Mouse (Mus musculus): ENCODE measurements at regions not wholly inside any gene's neighbourhood (a gene's known extent, or its start where the extent isn't known, plus 50 kb on each side); places are given as distances from the start of the nearest gene placed in this dataset.

DNA sequence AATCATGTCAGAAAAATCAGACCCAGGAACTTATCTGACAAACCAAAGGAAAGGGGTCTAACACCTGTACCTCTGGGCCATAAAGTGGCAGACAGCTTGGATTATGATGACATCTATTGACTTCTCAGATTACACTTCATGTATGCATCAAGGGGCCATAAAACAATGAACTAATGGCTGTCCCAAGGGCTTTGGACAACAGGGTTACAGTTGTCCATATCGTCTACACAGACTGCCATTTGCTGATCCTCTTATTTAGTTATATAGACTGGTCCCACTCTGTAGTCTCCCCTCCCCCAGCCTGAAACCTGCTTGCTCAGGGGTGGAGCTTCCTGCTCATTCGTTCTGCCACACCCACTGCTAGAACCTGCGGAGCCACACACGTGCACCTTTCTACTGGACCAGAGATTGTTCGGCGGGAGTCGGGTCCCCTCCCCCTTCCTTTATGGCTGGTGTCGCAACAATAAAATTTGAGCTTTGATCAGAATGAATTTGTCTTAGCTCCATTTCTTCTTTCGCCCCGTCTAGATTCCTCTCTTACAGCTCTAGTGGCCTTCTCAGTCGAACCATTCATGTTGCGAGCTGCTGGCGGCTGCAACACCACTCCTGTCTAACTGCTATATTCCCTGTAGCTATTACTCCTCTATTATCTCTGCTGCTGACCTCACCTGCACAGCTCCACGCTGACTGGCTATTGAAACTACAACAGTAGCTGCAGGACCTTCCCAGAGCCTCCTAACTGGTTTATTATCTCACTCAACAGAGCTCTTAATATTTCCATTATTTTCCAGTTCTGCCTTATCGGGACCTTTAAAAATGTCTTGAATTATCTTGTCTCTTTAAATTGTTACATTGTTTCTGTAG, 248.9 kb upstream of the Fam174a start:
- ATAC-seq (ENCODE audit: low FRiP score) (no peak), DNase-seq (ENCODE audit: low spot score) (no peak)
- H3K27ac ChIP-seq = no peak overlapping the region
- no peak overlapping the region for H3K9ac ChIP-seq
- no peak overlapping the region for H3K4me3 ChIP-seq (replicated peaks; ENCODE audit: low read length)
- no peak overlapping the region for H3K4me2 ChIP-seq (replicated peaks)
- H3K9me3 ChIP-seq (ENCODE audit: control insufficient read depth, low read length) = no peaks in the 10 kb centered on the region
- no peaks in the 10 kb centered on the region for H3K36me3 ChIP-seq (replicated peaks; ENCODE audit: control insufficient read depth, insufficient read depth)
- WGBS = 85% methylated on average over 14 of the region's 15 CpGs
- H3K4me1 ChIP-seq (replicated peaks; ENCODE audit: control insufficient read depth, insufficient read depth, low read length) = no peaks in the 10 kb centered on the region
- H3K27me3 ChIP-seq (ENCODE audit: control insufficient read depth, insufficient read depth, low read length) = no peaks in the 10 kb centered on the region

DNA sequence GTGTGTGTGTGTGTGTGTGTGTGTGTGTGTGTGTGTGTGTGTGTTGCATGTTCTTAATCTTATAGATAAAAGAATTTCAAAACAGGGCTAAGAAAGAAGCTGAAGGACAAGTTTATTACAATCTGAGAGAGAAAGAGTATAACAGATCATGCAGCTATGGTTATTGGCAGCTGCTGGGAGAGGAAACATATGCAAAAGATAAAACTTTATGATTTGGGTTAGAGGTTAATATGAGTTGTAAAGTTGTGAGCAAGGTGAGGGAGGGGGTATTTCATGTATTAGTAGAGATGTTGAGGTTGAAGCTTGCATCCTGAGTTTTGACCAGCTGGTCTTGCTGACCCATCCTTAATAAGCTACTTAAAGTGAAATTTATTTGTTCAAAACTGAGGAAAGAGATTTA, 247.8 kb upstream of the Fam174a start:
- no peak overlapping the region for H3K9ac ChIP-seq

DNA sequence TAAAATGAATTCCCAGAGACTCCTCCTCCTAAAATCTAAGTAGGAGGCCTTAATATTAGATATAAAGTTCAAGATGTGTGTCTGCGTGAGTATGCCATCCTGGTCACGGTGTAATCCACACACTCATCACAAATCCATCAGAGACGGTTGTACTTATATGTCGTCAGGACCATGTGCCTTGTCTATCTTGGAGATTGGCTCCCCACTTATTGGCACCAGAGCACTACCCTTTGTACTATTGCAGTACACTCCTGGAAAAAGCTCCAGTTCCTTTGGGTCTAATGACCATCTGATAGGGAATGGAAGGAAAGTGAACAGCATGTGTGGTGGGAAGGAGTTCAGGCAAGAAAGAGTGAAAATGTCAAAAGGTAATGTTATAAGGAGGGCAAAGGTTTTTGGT, 247.4 kb upstream of the Fam174a start:
- H3K4me2 ChIP-seq (replicated peaks) = no peak overlapping the region
- no peaks in the 10 kb centered on the region for H3K9me3 ChIP-seq (ENCODE audit: control insufficient read depth, low read length)
- H3K36me3 ChIP-seq (replicated peaks; ENCODE audit: control insufficient read depth, insufficient read depth) = no peaks in the 10 kb centered on the region
- DNase-seq (ENCODE audit: low spot score) (no peak), ATAC-seq (ENCODE audit: low FRiP score) (no peak)
- no peak overlapping the region for H3K4me3 ChIP-seq (replicated peaks; ENCODE audit: low read length)
- H3K4me1 ChIP-seq (replicated peaks; ENCODE audit: control insufficient read depth, insufficient read depth, low read length) = no peaks in the 10 kb centered on the region
- no peak overlapping the region for H3K9ac ChIP-seq
- H3K27me3 ChIP-seq (ENCODE audit: control insufficient read depth, insufficient read depth, low read length) = no peaks in the 10 kb centered on the region
- no peak overlapping the region for H3K27ac ChIP-seq
- WGBS = 93% methylated on average over 4 of the region's 4 CpGs

More for the DNA sequence above, 247.8 kb upstream of the Fam174a start:
- Histone ChIP-seq H3K4me2 (replicated peaks) (no peak overlapping the region), H3K4me3 (replicated peaks; ENCODE audit: low read length) (no peak overlapping the region), H3K4me1 (replicated peaks; ENCODE audit: control insufficient read depth, insufficient read depth, low read length) (no peaks in the 10 kb centered on the region), H3K27me3 (ENCODE audit: control insufficient read depth, insufficient read depth, low read length) (no peaks in the 10 kb centered on the region), H3K27ac (no peak overlapping the region), H3K36me3 (replicated peaks; ENCODE audit: control insufficient read depth, insufficient read depth) (no peaks in the 10 kb centered on the region), H3K9me3 (ENCODE audit: control insufficient read depth, low read length) (no peaks in the 10 kb centered on the region)
- ATAC-seq (ENCODE audit: low FRiP score) = no peak
- no peak for DNase-seq (ENCODE audit: low spot score)

DNA sequence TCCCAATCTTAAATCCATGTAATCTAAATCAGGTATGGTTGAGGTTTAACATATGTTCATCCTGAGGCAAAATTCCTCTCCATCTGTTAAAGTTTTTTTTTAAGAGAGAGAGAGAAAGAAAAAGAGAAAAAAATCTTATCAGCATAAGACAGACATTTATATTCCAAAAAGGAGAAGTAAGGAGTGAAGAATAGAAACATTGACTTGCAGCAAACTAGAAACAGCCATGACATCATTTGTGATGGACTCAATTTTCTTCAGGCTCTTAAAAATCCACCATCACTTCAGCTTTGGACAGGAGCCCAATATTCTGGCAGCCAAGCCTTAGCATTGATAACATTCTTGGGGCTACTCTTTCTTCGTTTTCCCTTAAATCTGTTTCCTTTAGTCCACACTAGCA, 238.3 kb upstream of the Fam174a start:
- no peak for ATAC-seq (ENCODE audit: low FRiP score)
- no peaks in the 10 kb centered on the region for H3K27me3 ChIP-seq (ENCODE audit: control insufficient read depth, insufficient read depth, low read length)
- 64% methylated on average over 1 of the region's 1 CpGs for WGBS
- no peak overlapping the region for H3K4me2 ChIP-seq (replicated peaks)
- H3K36me3 ChIP-seq (replicated peaks; ENCODE audit: control insufficient read depth, insufficient read depth) = no peaks in the 10 kb centered on the region
- no peak overlapping the region for H3K27ac ChIP-seq
- DNase-seq (ENCODE audit: low spot score) = no peak
- no peak overlapping the region for H3K4me3 ChIP-seq (replicated peaks; ENCODE audit: low read length)
- H3K9ac ChIP-seq = no peak overlapping the region
- no peaks in the 10 kb centered on the region for H3K4me1 ChIP-seq (replicated peaks; ENCODE audit: control insufficient read depth, insufficient read depth, low read length)
- no peaks in the 10 kb centered on the region for H3K9me3 ChIP-seq (ENCODE audit: control insufficient read depth, low read length)

DNA sequence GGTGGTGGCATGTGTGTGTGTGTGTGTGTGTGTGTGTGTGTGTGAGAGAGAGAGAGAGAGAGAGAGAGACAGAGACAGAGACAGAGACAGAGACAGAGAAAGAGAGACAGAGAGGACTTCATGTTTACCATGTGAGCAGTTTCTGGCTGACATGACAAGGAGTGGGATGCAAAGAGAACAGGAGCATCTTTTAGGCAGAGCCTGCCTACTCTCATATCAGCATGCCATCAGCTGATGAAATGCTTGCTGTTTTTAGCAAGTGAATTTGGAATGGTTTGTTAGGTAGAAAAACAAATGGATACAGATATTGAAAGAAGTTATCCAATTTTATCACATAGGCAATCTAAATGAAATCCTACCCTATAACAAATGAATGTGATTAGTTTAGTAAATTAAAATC, 203.5 kb upstream of the Fam174a start:
- no peak overlapping the region for H3K4me3 ChIP-seq (replicated peaks; ENCODE audit: low read length)
- no peak overlapping the region for H3K27ac ChIP-seq
- ATAC-seq (ENCODE audit: low FRiP score) (no peak), DNase-seq (ENCODE audit: low spot score) (no peak)
- H3K4me1 ChIP-seq (replicated peaks; ENCODE audit: control insufficient read depth, insufficient read depth, low read length) = no peaks in the 10 kb centered on the region
- H3K27me3 ChIP-seq (ENCODE audit: control insufficient read depth, insufficient read depth, low read length) = no peaks in the 10 kb centered on the region
- H3K9me3 ChIP-seq (ENCODE audit: control insufficient read depth, low read length) = no peaks in the 10 kb centered on the region
- H3K9ac ChIP-seq = no peak overlapping the region
- no peak overlapping the region for H3K4me2 ChIP-seq (replicated peaks)
- H3K36me3 ChIP-seq (replicated peaks; ENCODE audit: control insufficient read depth, insufficient read depth) = no peaks in the 10 kb centered on the region

DNA sequence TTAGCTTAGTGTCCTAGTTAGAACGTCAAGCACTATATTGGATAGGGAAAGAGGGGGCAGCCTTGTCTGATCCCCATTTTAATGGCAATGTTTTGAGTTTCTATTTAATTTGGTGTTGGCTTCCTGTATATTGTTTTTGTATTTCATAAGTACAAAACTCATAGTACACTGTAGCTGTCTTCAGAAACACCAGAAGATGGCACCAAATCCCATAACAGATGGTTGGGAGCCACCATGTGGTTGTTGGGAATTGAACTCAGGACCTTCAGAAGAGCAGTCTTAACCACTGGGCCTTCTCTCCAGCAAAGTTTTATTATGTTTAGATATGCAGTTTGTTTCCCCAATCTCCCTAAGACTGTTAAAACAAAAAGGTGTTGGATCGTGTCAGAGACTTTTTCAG, 199.9 kb upstream of the Fam174a start:
- Histone ChIP-seq H3K4me2 (replicated peaks) (no peak overlapping the region), H3K9ac (no peak overlapping the region), H3K27me3 (ENCODE audit: control insufficient read depth, insufficient read depth, low read length) (no peaks in the 10 kb centered on the region), H3K4me1 (replicated peaks; ENCODE audit: control insufficient read depth, insufficient read depth, low read length) (no peaks in the 10 kb centered on the region), H3K9me3 (ENCODE audit: control insufficient read depth, low read length) (no peaks in the 10 kb centered on the region), H3K4me3 (replicated peaks; ENCODE audit: low read length) (no peak overlapping the region), H3K27ac (no peak overlapping the region), H3K36me3 (replicated peaks; ENCODE audit: control insufficient read depth, insufficient read depth) (no peaks in the 10 kb centered on the region)
- ATAC-seq (ENCODE audit: low FRiP score) = no peak
- no peak for DNase-seq (ENCODE audit: low spot score)
- WGBS = 94% methylated on average over 2 of the region's 2 CpGs

DNA sequence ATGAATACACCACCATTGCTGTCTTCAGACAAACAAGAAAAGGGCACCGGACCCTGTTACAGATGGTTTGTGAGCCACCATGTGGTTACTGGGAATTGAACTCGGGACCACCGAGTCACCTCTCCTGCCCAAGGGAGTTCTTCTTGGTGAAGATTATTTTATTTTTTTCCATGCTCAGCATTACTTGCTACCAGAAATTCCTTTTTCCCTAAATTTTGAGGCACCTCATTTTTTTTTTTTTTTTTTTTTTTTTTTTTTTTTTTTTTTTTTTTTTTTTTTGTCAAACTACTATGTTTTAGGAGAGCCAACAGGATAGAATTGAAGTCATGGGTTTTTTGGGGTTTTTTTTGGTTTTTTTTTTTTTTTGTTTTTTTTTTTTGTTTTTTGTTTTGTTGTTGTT, 165.9 kb upstream of the Fam174a start:
- Histone ChIP-seq H3K27me3 (ENCODE audit: control insufficient read depth, insufficient read depth, low read length) (no peaks in the 10 kb centered on the region), H3K4me1 (replicated peaks; ENCODE audit: control insufficient read depth, insufficient read depth, low read length) (no peaks in the 10 kb centered on the region), H3K4me3 (replicated peaks; ENCODE audit: low read length) (no peak overlapping the region), H3K27ac (no peak overlapping the region), H3K4me2 (replicated peaks) (no peak overlapping the region), H3K9ac (no peak overlapping the region), H3K9me3 (ENCODE audit: control insufficient read depth, low read length) (no peaks in the 10 kb centered on the region), H3K36me3 (replicated peaks; ENCODE audit: control insufficient read depth, insufficient read depth) (no peaks in the 10 kb centered on the region)
- no peak for DNase-seq (ENCODE audit: low spot score)
- WGBS = 100% methylated on average over 3 of the region's 3 CpGs
- no peak for ATAC-seq (ENCODE audit: low FRiP score)

DNA sequence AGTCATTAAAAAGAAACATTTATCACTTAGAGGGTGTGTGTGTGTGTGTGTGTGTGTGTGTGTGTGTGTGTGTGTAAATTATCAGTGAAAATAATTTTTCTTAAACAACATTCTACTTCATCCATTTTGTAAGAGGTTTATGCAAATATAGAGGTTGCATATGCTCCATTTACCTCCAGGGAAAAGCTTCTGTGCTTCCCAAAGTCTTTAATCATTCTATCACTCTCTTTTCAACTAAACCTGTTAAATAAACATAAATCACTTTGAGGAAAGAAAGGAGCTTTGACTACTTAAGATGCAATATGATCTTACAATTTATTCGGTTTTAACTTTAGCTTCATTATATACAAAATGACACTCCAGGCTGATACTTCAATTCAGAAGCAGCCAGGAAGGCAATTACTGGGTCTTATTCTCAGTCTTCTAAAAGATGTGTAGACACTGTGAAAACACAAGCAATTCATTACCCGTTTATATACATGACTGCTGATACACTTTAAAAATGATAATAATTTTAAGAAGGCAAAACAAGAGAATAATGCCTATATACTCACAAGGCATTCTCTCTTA, 139.3 kb upstream of the Fam174a start:
- no peak for DNase-seq (ENCODE audit: low spot score)
- no peak overlapping the region for H3K4me2 ChIP-seq (replicated peaks)
- no peak overlapping the region for H3K27ac ChIP-seq
- H3K9me3 ChIP-seq (ENCODE audit: control insufficient read depth, low read length) = no peaks in the 10 kb centered on the region
- H3K36me3 ChIP-seq (replicated peaks; ENCODE audit: control insufficient read depth, insufficient read depth) = no peaks in the 10 kb centered on the region
- no peak overlapping the region for H3K9ac ChIP-seq
- no peaks in the 10 kb centered on the region for H3K27me3 ChIP-seq (ENCODE audit: control insufficient read depth, insufficient read depth, low read length)
- ATAC-seq (ENCODE audit: low FRiP score) = no peak
- WGBS = 68% methylated on average over 2 of the region's 2 CpGs
- no peak overlapping the region for H3K4me3 ChIP-seq (replicated peaks; ENCODE audit: low read length)
- H3K4me1 ChIP-seq (replicated peaks; ENCODE audit: control insufficient read depth, insufficient read depth, low read length) = no peaks in the 10 kb centered on the region

DNA sequence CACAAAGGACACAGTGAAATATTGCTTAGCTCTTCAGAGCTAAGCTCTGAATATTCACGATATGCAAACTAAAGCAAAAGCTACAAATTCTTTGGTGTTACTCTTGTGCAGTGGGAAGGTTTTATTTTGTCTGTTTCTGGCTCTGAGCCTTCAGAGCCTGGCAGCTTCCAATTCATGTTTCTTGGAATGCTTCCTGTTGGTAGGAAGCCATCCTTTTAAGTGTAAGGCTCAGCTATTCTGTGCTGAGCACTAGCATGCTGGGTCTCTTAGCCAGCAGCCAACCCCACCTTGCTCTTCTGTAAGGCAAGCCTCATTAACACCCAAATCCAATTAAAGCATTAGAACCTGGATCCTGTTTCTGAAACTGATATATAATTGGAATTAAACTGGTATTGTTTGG, 94.5 kb upstream of the Fam174a start:
- H3K27me3 ChIP-seq (ENCODE audit: control insufficient read depth, insufficient read depth, low read length) = no peaks in the 10 kb centered on the region
- H3K4me3 ChIP-seq (replicated peaks; ENCODE audit: low read length) = no peak overlapping the region
- no peak overlapping the region for H3K4me2 ChIP-seq (replicated peaks)
- no peaks in the 10 kb centered on the region for H3K9me3 ChIP-seq (ENCODE audit: control insufficient read depth, low read length)
- ATAC-seq (ENCODE audit: low FRiP score) = peak; percentile 55; the same call in 1 of the 2 replicates
- H3K36me3 ChIP-seq (replicated peaks; ENCODE audit: control insufficient read depth, insufficient read depth) = no peaks in the 10 kb centered on the region
- no peak overlapping the region for H3K27ac ChIP-seq
- WGBS = 78% methylated on average over 1 of the region's 1 CpGs
- no peak overlapping the region for H3K9ac ChIP-seq
- peak; percentile 33 for DNase-seq (ENCODE audit: low spot score)
- H3K4me1 ChIP-seq (replicated peaks; ENCODE audit: control insufficient read depth, insufficient read depth, low read length) = no peaks in the 10 kb centered on the region
